Mouse (Mus musculus) lung, adult 2 months (tissue): Measurements from ENCODE around the gene Rpl37. TPM values are rescaled to one million over a fixed set of nuclear protein-coding genes. Genes with fewer than 3 reads are reported as not detected.

Source experiments
- DNase-seq: peaks from one replicate; pipeline ENCODE4 v3.0.0; 2022
- H3K4me1 ChIP-seq: fragments of 200-500 bp; 2 replicates; pipeline ENCODE4 v1.6.1; 2011; ENCODE audit warnings: low read length; ENCODE audit not compliant: control insufficient read depth, insufficient read depth
- H3K4me3 ChIP-seq: fragments of 200-500 bp; replicated peaks from 2 replicates; pipeline ENCODE3; 2011; ENCODE audit warnings: low read depth, mild to moderate bottlenecking, control low read depth, low read length; ENCODE audit errors: extremely low read depth
- CTCF ChIP-seq: fragments of 200-500 bp; IDR thresholded peaks from 2 replicates; pipeline ENCODE4 v1.5.1; 2011; ENCODE audit warnings: mild to moderate bottlenecking, low read length, control low read depth; ENCODE audit not compliant: insufficient read depth
- POLR2A ChIP-seq: fragments of 200-500 bp; IDR thresholded peaks from 2 replicates; pipeline ENCODE4 v1.6.1; 2011; ENCODE audit warnings: low read depth, mild to moderate bottlenecking, control low read depth, low read length, borderline replicate concordance; ENCODE audit errors: extremely low read depth
- WGBS: fragments of 180-500 bp; shearing (Covaris S2); methylation state at CpG from one replicate; pipeline ENCODE4 v1.1.7; 2018; 5-methylcytosine and 5-hydroxymethylcytosine counted together
- polyA plus RNA-seq: library from polyadenylated mRNA; depleted of rRNA; stranded (reverse); fragments of >200 nt; gene quantifications from 2 replicates; pipeline ENCODE4 v1.2.3, GENCODE M21; 2012; rRNA removed

Rpl37 gene
- polyA plus RNA-seq = 611 and 778 TPM in 2 replicates

GRCm38 (mm10) chr15:5116270-5117030 is at the start of gene Rpl37:
Gene Rpl37 (plus strand): TSS chr15:5116645.
- no peaks in the 10 kb centered on the region; the same call in none of the 2 replicates for H3K4me1 ChIP-seq
- TF ChIP-seq CTCF (peak; percentile 26; the same call in 1 of the 2 replicates), POLR2A (peak; percentile 66; the same call in 1 of the 2 replicates)
- WGBS = under 1% methylated on average over 55 of the region's 55 CpGs
- H3K4me3 ChIP-seq = peak within 1 kb of the TSS; percentile 92
- peak; percentile 98 for DNase-seq

DNA sequence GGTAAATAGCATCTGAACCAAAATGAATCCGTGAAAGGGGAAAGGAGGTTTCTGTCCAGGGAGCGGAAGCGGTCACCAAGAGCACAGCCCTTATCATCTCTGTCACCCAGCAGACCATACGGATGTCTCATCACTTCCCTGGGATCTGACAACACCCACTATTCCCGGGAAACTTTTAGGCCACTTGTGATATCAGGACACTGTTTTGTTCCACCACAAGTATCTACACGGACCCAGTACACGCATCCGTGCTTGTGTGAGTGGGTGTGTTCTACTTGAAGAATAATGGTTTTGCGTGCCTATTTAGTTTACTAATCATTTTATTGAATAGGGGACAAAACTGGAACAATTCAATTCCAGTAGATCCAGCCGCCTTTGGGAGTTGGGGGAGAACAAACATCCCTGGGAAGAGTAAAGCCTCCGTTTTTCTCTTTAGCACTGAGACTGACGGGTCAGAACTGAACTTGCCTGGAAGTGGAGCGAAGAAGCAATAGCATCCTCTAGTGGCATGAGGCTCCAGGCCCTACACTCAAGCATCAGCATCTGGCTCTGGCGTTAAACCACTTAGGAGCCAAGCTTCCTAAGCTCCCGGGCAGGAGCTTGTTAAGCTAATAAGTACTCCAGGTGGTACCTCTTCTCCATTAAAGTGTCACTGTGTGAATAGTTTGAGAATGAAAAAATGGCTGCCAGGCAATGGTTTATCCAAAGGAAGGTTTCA is 47.5 kb upstream of the Rpl37 start:
- TF ChIP-seq POLR2A (no peak), CTCF (peak; percentile 73)
- WGBS = 44% methylated on average over 15 of the region's 15 CpGs
- Histone ChIP-seq H3K4me1 (no peaks in the 10 kb centered on the region; the same call in 1 of the 2 replicates), H3K4me3 (no peak overlapping the region)
- DNase-seq = no peak

GRCm38 (mm10) chr15:5081235-5081634 is 35.2 kb upstream of the Rpl37 start:
- Histone ChIP-seq H3K4me1 (no peaks in the 10 kb centered on the region), H3K4me3 (no peak overlapping the region)
- TF ChIP-seq CTCF (no peak), POLR2A (no peak)
- DNase-seq = no peak
- WGBS = 62% methylated on average over 1 of the region's 1 CpGs

- DNase-seq = no peak
- H3K4me3 ChIP-seq = no peak overlapping the region
- H3K4me1 ChIP-seq = no peaks in the 10 kb centered on the region
- TF ChIP-seq CTCF (peak; percentile 14; the same call in 1 of the 2 replicates), POLR2A (no peak)
- WGBS = 10% methylated on average over 2 of the region's 2 CpGs
These were observed 30.3 kb upstream of the Rpl37 start for GRCm38 (mm10) chr15:5086162-5086561.

DNA sequence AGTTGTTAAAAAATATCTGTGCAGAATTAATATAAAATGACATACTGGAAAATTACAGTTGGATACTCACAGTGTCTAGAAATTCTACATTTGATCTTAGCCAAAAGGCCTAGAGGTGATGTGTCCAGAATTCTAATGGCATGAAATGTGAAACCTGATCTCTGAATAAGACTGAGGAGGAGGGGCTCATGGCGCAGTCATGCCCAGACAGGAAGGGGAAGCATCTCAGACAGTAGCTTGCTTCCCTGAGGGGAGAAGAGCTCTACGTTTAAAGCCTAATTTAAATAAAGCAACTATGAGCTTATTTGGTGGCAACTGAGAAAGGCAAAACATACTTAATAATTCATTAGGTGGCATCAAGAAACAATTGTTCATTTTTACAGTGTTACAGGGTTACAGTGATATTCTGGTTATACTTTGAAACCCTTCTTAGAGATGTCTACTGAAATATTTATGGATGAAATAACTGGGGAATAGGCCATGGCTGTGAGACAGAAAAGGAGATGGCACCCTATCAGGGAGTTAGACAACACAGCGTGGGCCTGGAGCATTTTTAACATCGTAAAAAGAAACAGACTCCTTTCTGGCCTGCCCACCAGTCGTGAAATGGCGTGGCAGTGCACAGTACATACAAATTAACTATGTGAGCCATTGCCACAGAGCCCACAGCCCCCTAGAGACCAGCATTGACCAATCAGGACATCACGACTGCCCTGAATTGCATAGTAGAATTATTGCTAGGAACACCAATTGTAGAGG is 27.4 kb upstream of the Rpl37 start:
- WGBS = 68% methylated on average over 7 of the region's 7 CpGs

GRCm38 (mm10) chr15:5090131-5090530 is 26.3 kb upstream of the Rpl37 start:
- Histone ChIP-seq H3K4me3 (no peak overlapping the region), H3K4me1 (no peaks in the 10 kb centered on the region)
- 92% methylated on average over 10 of the region's 10 CpGs for whole genome bisulfite sequencing
- DNase-seq = no peak
- TF ChIP-seq POLR2A = no peak
- no peak for TF ChIP-seq CTCF

More for the DNA sequence above, 27.4 kb upstream of the Rpl37 start:
- H3K4me3 ChIP-seq = no peak overlapping the region
- no peak for DNase-seq
- H3K4me1 ChIP-seq = no peaks in the 10 kb centered on the region
- TF ChIP-seq POLR2A = no peak

DNA sequence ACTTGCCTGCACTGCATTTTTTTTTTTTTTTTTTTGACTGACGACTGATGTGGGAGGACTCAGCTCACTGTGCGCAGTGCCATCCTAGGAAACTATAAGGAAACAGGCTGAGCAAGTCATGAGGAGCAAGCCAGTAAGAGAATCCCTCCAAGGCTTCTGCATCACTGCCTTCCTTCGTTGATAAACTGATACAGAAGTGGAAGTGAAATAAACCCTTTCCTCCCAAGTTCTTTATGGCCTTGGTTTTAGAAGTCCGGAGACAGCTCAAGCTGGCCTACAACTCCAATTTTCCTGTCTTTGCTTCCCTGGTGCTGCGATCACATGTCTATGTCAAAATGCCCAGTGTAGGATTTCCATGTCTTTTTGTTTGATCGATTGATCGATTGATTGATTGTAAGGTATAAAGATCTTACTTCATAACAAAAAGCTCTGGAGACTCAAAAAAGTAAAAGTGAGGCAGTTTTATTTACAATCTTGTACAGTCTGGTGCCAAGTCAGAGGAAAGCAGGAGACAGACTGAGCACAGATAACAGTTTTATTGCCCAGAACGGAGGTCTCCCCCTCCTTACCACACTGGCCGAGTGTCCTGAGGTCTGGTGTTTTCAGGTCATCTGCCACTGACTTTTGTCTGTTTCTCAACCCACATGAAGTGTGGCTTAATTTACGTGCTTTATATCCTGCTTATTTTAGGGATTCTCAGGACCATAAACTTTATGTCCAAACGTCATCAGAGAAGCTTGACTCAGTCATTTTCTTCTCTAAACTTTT is 20.7 kb upstream of the Rpl37 start:
- Histone ChIP-seq H3K4me3 (no peak overlapping the region), H3K4me1 (no peaks in the 10 kb centered on the region)
- no peak for TF ChIP-seq POLR2A
- no peak for TF ChIP-seq CTCF
- no peak for DNase-seq
- WGBS = 84% methylated on average over 11 of the region's 11 CpGs

DNA sequence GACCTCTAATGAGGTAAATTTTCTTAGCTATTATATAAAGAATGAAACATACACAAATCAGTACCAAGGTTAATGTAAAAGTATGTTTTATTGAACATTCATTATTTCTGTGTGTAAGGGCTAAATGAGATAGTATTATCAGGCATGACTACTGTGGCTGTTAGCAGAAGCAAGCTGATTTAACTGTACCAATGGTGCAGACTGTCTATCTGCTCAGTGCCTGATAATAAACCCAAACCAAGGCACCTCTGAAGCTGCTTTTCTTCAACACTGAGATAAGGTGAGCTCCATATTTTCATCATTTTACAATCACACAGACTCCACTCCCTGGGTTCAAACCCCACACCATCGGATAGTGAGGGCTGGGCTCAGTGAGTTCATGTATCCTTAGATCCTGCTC is 19.1 kb upstream of the Rpl37 start:
- H3K4me3 ChIP-seq = no peak overlapping the region
- no peak for TF ChIP-seq CTCF
- no peak for TF ChIP-seq POLR2A
- WGBS = 94% methylated on average over 1 of the region's 1 CpGs
- H3K4me1 ChIP-seq = no peaks in the 10 kb centered on the region
- DNase-seq = no peak
